In the genomic region with DNA sequence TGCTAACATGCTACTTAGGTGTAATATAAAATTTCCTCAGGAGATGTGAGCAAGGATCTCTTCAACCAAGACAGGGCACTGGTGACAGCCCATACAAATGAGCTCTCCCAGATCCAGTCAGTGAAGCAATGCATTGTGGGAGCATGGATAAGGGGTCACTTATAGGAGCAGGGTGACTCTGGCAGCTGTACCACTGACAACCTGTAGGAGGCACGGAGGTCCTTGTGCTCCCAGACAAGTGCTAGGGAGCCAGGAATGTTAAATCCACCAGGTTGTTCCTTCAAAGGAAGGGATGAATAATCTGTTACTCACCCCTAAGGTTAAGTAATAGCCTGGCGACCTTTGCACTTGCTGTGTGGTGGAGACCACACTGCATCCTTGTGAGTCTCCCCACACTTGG, we compare ENCODE assay signal across 16 mouse cellular contexts. TPM values are rescaled to one million over a fixed set of nuclear protein-coding genes. Genes with fewer than 3 reads are reported as not detected.
DNase-seq lines count a peak whose midpoint lies in the region; ATAC-seq and TF ChIP-seq lines count a peak whose summit lies in the region.
"Had no signal": no experiment of that assay in that cellular context is flagged by ENCODE, and none has a peak within 500 bp of the region (broad histone marks: within the 10 kb centered on the region; RNA-seq: fewer than 3 reads in every experiment).

No protein-coding gene starts in this region.

- H3K9me3 ChIP-seq in heart, postnatal 0 days (replicated peaks; ENCODE audit: control insufficient read depth, low read length) = no peaks in the 10 kb centered on the region
- no peaks in the 10 kb centered on the region for H3K9me3 ChIP-seq in midbrain, embryonic 11.5 days (ENCODE audit: control insufficient read depth, low read length)
- H3K9me3 ChIP-seq in midbrain, embryonic 10.5 days (replicated peaks) = no peaks in the 10 kb centered on the region
- no peaks in the 10 kb centered on the region for H3K9me3 ChIP-seq in midbrain, embryonic 16.5 days (replicated peaks; ENCODE audit: control insufficient read depth, low read length, poor library complexity, severe bottlenecking)
- H3K9me3 ChIP-seq: heart, embryonic 15.5 days; intestine, embryonic 15.5 days had no signal

- peak; percentile 49; the same call in 1 of the 2 replicates for ATAC-seq in heart, postnatal 0 days (ENCODE audit: insufficient read depth, low read depth)
- no peak for ATAC-seq in midbrain, embryonic 11.5 days (ENCODE audit: low FRiP score)
- no peak for ATAC-seq in midbrain, embryonic 16.5 days
- ATAC-seq: intestine, embryonic 15.5 days had no signal

- H3K27me3 ChIP-seq in heart, postnatal 0 days (ENCODE audit: control insufficient read depth, insufficient read depth, low read length) = no peaks in the 10 kb centered on the region
- H3K27me3 ChIP-seq in midbrain, embryonic 11.5 days (ENCODE audit: control insufficient read depth, insufficient read depth, low read length) = no peaks in the 10 kb centered on the region
- H3K27me3 ChIP-seq in midbrain, embryonic 10.5 days (ENCODE audit: low read depth, poor library complexity, severe bottlenecking) = no peaks in the 10 kb centered on the region
- no peaks in the 10 kb centered on the region for H3K27me3 ChIP-seq in midbrain, embryonic 16.5 days (ENCODE audit: control insufficient read depth, insufficient read depth, low read depth, low read length)
- H3K27me3 ChIP-seq: heart, embryonic 15.5 days; intestine, embryonic 15.5 days had no signal

- 21% methylated on average over 2 of the region's 2 CpGs for WGBS in heart, postnatal 0 days
- 15% methylated on average over 2 of the region's 2 CpGs for WGBS in midbrain, embryonic 11.5 days
- WGBS in midbrain, embryonic 10.5 days = 10% methylated on average over 2 of the region's 2 CpGs
- WGBS in midbrain, embryonic 16.5 days = 10% methylated on average over 2 of the region's 2 CpGs

- no peak overlapping the region for H3K4me2 ChIP-seq in heart, postnatal 0 days (ENCODE audit: low read depth, low read length)
- no peak overlapping the region for H3K4me2 ChIP-seq in midbrain, embryonic 11.5 days
- H3K4me2 ChIP-seq in midbrain, embryonic 16.5 days (ENCODE audit: low read length) = no peak overlapping the region
- H3K4me2 ChIP-seq: heart, embryonic 15.5 days; intestine, embryonic 15.5 days had no signal

- no peak overlapping the region for H3K27ac ChIP-seq in heart, postnatal 0 days (ENCODE audit: low read depth)
- H3K27ac ChIP-seq in midbrain, embryonic 11.5 days (ENCODE audit: low read depth, low read length) = no peak overlapping the region
- no peak overlapping the region for H3K27ac ChIP-seq in midbrain, embryonic 10.5 days (replicated peaks)
- no peak overlapping the region for H3K27ac ChIP-seq in midbrain, embryonic 16.5 days (ENCODE audit: low read length)
- H3K27ac ChIP-seq: heart, embryonic 15.5 days; intestine, embryonic 15.5 days had no signal

- intact Hi-C loops in heart, postnatal 25 days (cut with DNase I) = no loop called here

- H3K4me1 ChIP-seq in heart, postnatal 0 days (ENCODE audit: control insufficient read depth, insufficient read depth) = no peaks in the 10 kb centered on the region
- no peaks in the 10 kb centered on the region for H3K4me1 ChIP-seq in midbrain, embryonic 11.5 days (ENCODE audit: control insufficient read depth, insufficient read depth, low read length)
- H3K4me1 ChIP-seq in midbrain, embryonic 10.5 days = no peaks in the 10 kb centered on the region
- H3K4me1 ChIP-seq in midbrain, embryonic 16.5 days (ENCODE audit: control insufficient read depth, insufficient read depth, low read length) = no peaks in the 10 kb centered on the region
- H3K4me1 ChIP-seq: intestine, embryonic 15.5 days had no signal

- no peak overlapping the region for H3K4me3 ChIP-seq in heart, postnatal 0 days (ENCODE audit: low read depth, low read length)
- no peak overlapping the region for H3K4me3 ChIP-seq in midbrain, embryonic 11.5 days (ENCODE audit: low read depth, low read length)
- H3K4me3 ChIP-seq in midbrain, embryonic 10.5 days = no peak overlapping the region
- H3K4me3 ChIP-seq in midbrain, embryonic 16.5 days (ENCODE audit: low read depth, low read length) = no peak overlapping the region
- H3K4me3 ChIP-seq: heart, embryonic 15.5 days; intestine, embryonic 15.5 days had no signal

- DNase-seq in heart, postnatal 0 days (ENCODE audit: low spot score) = peak; percentile 17
- no peak for DNase-seq in heart, postnatal 25 days (ENCODE audit: low spot score)
- peak; percentile 77 for DNase-seq in midbrain, embryonic 11.5 days (ENCODE audit: low spot score, missing footprints)
- no peak for DNase-seq in midbrain, embryonic 10.5 days (ENCODE audit: low spot score)
- peak; percentile 25 for DNase-seq in embryo, embryonic 9.5 days (ENCODE audit: extremely low spot score)
- no peak for DNase-seq in adrenal gland, adult 18-20 months (ENCODE audit: low spot score in 2 of 2)
- DNase-seq in thymus, postnatal 36 days = no peak
- DNase-seq: adrenal gland, adult 2 months; cerebellum, postnatal 25 days; lung, adult 2 months; right cerebral cortex, postnatal 25 days had no signal

- no peak overlapping the region for H3K9ac ChIP-seq in heart, postnatal 0 days (replicated peaks; ENCODE audit: low read depth, low read length)
- H3K9ac ChIP-seq in midbrain, embryonic 11.5 days (ENCODE audit: low read length) = no peak overlapping the region
- no peak overlapping the region for H3K9ac ChIP-seq in midbrain, embryonic 16.5 days (ENCODE audit: low read depth, low read length)
- H3K9ac ChIP-seq: heart, embryonic 15.5 days; intestine, embryonic 15.5 days had no signal

- TF ChIP-seq EP300 in heart, postnatal 0 days (IDR thresholded peaks at IDR 0.05; ENCODE audit: low read depth) = no peak

- peak; percentile 19; the same call in 1 of the 2 replicates for TF ChIP-seq CTCF in heart, postnatal 0 days (IDR thresholded peaks at IDR 0.05; ENCODE audit: low read depth)

- H3K36me3 ChIP-seq in heart, postnatal 0 days (replicated peaks; ENCODE audit: control insufficient read depth, insufficient read depth, low read length) = no peaks in the 10 kb centered on the region
- H3K36me3 ChIP-seq in midbrain, embryonic 11.5 days (ENCODE audit: control insufficient read depth, insufficient read depth, low read length) = no peaks in the 10 kb centered on the region
- H3K36me3 ChIP-seq in midbrain, embryonic 10.5 days = no peaks in the 10 kb centered on the region
- no peaks in the 10 kb centered on the region for H3K36me3 ChIP-seq in midbrain, embryonic 16.5 days (ENCODE audit: control insufficient read depth, insufficient read depth, low read length)
- H3K36me3 ChIP-seq: heart, embryonic 15.5 days; intestine, embryonic 15.5 days had no signal

RNA-seq across cellular contexts. Expression of gene Limk1, which starts 6.7 kb away (rescaled TPM):
- total RNA-seq in heart, postnatal 0 days (2014; rRNA removed; ENCODE audit: low replicate concordance) = 6.9 and 12.1 TPM in 2 replicates
- 2.4 TPM in 2 replicates for polyA plus RNA-seq in heart, postnatal 0 days (2015; fragmentation: Nextera tagmentation; extraction: Ambion mirVana)
- total RNA-seq in heart, postnatal 25 days (2021) = 1 to 10 TPM; 4.7 to 5.0 TPM
- polyA plus RNA-seq in midbrain, embryonic 11.5 days (2014; fragmentation: Nextera tagmentation; extraction: Ambion mirVana) = 8.4 and 9.1 TPM in 2 replicates
- 8.0 and 9.8 TPM in 2 replicates for polyA plus RNA-seq in midbrain, embryonic 10.5 days (2016; fragmentation: Nextera tagmentation; extraction: Ambion mirVana)
- total RNA-seq in adrenal gland, adult 18-20 months (2021) = 10 to 100 TPM; 20.2 to 21.9 TPM
- 17.8 and 20.1 TPM in 2 replicates for polyA plus RNA-seq in midbrain, embryonic 16.5 days (2015; fragmentation: Nextera tagmentation; extraction: Ambion mirVana)

RNA-seq across cellular contexts. Expression of gene Eln, which starts 52.0 kb away (rescaled TPM):
- total RNA-seq in heart, postnatal 0 days (2014; rRNA removed; ENCODE audit: low replicate concordance) = 313 and 411 TPM in 2 replicates
- polyA plus RNA-seq in heart, postnatal 0 days (2015; fragmentation: Nextera tagmentation; extraction: Ambion mirVana) = 362 and 388 TPM in 2 replicates
- total RNA-seq in heart, postnatal 25 days (2021) = 100 to 1,000 TPM; 147 to 183 TPM
- 1.1 and 2.0 TPM in 2 replicates for polyA plus RNA-seq in midbrain, embryonic 11.5 days (2014; fragmentation: Nextera tagmentation; extraction: Ambion mirVana)
- polyA plus RNA-seq in midbrain, embryonic 10.5 days (2016; fragmentation: Nextera tagmentation; extraction: Ambion mirVana) = 0.88 and 2.0 TPM in 2 replicates
- 10 to 100 TPM in 1 of 2 experiments, 1 to 10 TPM in 1; 9.0 to 18.1 TPM for total RNA-seq in adrenal gland, adult 18-20 months (2021)
- polyA plus RNA-seq in midbrain, embryonic 16.5 days (2015; fragmentation: Nextera tagmentation; extraction: Ambion mirVana) = 10.0 and 12.1 TPM in 2 replicates
- total RNA-seq: CH12.LX; neutrophil, adult 5-6 weeks had no signal

RNA-seq across cellular contexts. Expression of gene Eif4h, which starts 55.8 kb away (rescaled TPM):
- 430 and 516 TPM in 2 replicates for total RNA-seq in heart, postnatal 0 days (2014; rRNA removed; ENCODE audit: low replicate concordance)
- 230 and 241 TPM in 2 replicates for polyA plus RNA-seq in heart, postnatal 0 days (2015; fragmentation: Nextera tagmentation; extraction: Ambion mirVana)
- 100 to 1,000 TPM; 135 to 146 TPM for total RNA-seq in heart, postnatal 25 days (2021)
- 421 and 442 TPM in 2 replicates for polyA plus RNA-seq in midbrain, embryonic 11.5 days (2014; fragmentation: Nextera tagmentation; extraction: Ambion mirVana)
- 537 and 556 TPM in 2 replicates for polyA plus RNA-seq in midbrain, embryonic 10.5 days (2016; fragmentation: Nextera tagmentation; extraction: Ambion mirVana)
- 100 to 1,000 TPM; 266 to 273 TPM for total RNA-seq in adrenal gland, adult 18-20 months (2021)
- polyA plus RNA-seq in midbrain, embryonic 16.5 days (2015; fragmentation: Nextera tagmentation; extraction: Ambion mirVana) = 321 and 329 TPM in 2 replicates

Comparison
In these comparisons a context has a peak if more than half of its experiments do, and no peak if none do; other contexts are left out.
1. DNase-seq: peak in heart, postnatal 0 days (single experiment), midbrain, embryonic 11.5 days (single experiment) and embryo, embryonic 9.5 days (single experiment); none in heart, postnatal 25 days (single experiment), midbrain, embryonic 10.5 days (single experiment), adrenal gland, adult 18-20 months (0 of 2) and thymus, postnatal 36 days (0 of 2).
2. RNA of gene Eln, which starts 52.0 kb away (polyA plus RNA-seq): 362 to 388 TPM in heart, postnatal 0 days; 10.0 to 12.1 TPM in midbrain, embryonic 16.5 days, 1.1 to 2.0 TPM in midbrain, embryonic 11.5 days and 0.88 to 2.0 TPM in midbrain, embryonic 10.5 days; every median in the first group is over 10 times any median in the second.